Mouse (Mus musculus): ENCODE results near the gene Il25.

Il25 gene

GRCm38 (mm10) chr14:54932645-54933150, at the start of gene Il25:
Gene Il25, plus strand, starts transcription at chr14:54932695.
- no peak for DNase-seq

DNA sequence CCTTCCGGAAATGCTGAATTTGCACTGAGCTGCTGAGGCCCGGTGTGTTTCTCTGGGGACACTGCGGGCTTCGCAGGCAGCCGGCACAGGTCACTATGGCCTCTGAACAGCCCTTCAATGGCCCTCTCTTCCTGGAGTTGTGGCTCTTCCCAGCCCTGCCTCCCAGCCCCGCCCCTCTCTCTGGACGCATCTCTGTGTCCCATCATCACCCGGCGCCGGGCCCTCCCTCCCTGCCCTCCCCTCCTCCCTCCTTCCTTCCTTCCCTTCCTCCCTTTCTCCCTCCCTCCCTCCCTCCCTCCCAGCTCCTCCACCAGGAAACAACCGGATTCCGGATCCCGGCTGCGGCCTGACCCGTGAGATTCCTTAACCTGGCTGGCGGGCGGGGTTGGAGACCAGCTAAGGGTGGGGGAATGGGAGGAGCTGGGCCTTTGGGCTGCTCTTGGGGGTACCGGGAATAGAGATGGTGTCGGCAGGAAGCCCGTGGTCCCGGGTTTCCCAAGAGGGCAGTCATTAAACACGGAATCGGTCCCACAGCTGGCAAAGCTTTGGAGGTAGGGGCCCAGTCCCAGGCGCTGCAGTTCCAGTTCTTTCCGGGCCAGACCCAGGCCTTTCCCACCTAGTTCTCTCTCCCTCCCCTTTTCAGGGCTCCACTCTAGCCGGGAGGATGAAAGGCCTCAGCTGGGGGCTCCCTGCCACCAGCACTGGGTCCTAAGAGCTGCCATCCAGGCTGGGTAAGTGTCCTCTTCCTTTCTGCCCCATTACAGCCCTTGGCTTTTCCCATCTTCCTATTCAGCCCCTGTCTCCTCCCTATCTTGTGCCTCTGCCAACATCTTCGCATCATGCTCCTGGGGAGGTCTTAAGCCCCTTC, 49.1 kb upstream of the Il25 start, which contains the start of the genes Bcl2l2 and Gm20521:
Bcl2l2 (plus strand) TSS at position 224 of the 868 bp plus-strand sequence.
Gm20521 (plus strand) TSS at position 288 of the 868 bp plus-strand sequence.
- peak; percentile 32 for DNase-seq

DNA sequence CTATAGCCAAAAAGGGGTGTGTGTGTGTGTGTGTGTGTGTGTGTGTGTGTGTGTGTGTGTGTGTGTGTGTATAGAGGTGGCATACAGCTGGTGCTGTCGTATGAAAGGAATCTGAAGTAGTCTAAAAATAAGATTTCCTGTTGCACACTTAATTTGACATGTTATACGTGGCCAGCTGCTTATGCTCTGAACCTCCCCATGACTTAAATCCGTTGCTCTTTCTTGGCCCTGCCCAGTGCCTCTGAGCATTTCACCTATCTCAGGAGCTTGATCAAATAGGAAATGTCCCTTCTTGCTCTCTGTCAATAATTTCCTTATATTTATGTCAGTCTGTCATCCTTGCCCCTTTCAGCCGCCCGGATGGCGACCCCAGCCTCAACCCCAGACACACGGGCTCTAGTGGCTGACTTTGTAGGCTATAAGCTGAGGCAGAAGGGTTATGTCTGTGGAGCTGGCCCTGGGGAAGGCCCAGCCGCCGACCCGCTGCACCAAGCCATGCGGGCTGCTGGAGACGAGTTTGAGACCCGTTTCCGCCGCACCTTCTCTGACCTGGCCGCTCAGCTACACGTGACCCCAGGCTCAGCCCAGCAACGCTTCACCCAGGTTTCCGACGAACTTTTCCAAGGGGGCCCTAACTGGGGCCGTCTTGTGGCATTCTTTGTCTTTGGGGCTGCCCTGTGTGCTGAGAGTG, 48.3 kb upstream of the Il25 start:
- DNase-seq = no peak

DNA sequence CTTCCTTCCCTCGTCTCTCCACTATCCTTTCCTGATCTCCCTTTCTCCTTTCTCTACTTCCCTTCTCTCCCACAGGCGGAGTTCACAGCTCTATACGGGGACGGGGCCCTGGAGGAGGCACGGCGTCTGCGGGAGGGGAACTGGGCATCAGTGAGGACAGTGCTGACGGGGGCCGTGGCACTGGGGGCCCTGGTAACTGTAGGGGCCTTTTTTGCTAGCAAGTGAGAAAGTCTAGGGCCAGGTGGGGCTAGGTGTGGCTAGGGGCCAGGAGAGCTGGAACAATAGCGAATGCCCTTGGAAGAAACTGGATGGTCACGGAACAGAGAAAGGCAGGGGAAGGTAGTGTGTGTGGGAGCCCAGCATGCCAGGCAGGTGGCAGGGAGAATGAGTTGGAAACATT, 47.2 kb upstream of the Il25 start:
- DNase-seq = no peak

- no peak for DNase-seq
Observed at GRCm38 (mm10) chr14:54892200-54892599, 40.3 kb upstream of the Il25 start, which contains the start of gene Pabpn1. Gene Pabpn1, plus strand, starts transcription at chr14:54892500.

DNA sequence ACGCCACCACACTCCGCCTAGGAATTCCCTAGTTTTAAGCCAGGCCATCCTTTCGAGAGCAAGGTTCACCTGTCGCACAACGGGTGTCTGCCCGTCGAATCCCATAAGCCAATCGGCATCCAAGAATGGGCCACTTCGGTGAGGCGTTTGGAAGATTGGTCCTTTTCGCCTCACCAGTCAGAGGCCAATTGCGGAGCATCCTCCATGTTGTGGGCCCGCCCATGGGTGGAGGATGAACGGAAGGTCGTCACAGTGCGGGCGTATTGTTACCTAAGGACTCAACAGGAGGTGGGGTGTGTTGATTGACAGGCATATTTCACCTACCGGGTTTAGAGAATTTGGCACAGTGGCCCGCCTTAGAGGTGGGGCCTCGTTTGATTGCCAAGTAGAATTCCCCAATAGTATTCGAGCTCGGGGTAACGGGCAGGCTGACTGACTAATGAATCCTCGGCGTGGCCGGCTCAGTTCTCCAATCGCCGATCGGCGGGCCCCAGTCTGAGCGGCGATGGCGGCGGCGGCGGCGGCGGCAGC, 38.8 kb upstream of the Il25 start:
- peak; percentile 96 for DNase-seq

- DNase-seq = no peak
Observed at GRCm38 (mm10) chr14:54894296-54895151, 38.0 kb upstream of the Il25 start.

GRCm38 (mm10) chr14:54897445-54897844, 35.0 kb upstream of the Il25 start:
- no peak for DNase-seq

DNA sequence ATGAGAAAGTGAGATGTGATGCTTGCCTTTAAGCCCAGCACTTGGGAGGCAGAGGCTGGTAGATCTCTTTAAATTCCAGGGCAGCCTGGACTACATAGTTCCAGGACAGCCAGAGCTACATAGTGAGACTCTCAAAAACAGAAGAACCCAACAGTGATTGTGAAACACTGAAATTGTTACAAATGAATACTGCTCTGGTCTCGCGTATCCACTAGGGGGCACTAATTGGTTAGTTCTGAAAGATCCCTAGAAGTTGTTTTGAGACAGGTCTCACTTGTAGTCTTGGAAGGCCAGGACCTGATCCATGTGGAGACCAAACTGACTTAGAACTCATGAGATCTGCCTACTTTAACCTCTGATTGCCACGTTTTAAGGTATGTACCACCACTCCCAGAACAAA, 32.1 kb upstream of the Il25 start:
- DNase-seq = peak; percentile 68

DNA sequence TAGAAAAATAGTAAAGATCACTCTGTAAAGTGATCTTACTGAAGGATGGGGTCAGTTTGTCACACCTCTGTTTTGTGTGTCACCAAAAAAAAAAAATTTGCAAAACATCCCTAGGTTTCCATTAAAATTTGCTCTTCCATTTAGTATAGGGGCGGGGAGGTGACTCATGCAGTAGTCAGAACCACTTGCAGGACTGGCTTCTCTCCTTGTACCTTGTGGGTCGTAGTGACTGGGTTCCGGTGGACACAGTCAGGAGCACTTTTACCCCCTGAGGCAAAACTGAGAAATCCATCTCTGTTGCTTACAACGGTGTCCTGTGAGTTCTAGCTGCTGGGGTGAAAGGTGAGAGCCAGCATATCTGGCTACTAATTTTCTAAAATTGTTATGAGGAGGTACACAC, 28.9 kb upstream of the Il25 start:
- no peak for DNase-seq

DNA sequence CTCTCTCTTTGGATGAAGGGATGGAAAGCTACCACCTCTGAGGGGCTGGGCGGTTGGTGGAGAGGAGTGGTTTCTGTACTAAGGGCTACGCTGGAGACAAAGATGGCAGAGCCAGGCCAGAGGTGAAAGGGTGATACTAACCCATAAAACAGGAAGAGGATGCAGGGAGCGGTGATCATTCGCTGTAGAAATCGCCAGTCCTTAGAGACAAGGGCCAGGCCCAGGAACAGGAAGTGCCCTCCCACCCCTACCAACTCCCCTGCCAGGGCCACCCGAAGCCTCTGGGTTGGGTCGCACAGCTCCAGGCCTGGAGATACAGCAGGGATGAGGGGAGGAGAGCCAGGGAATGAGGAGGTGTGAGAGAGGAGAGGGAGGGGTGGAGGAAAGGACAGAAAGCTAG, 23.8 kb upstream of the Il25 start:
- no peak for DNase-seq

DNA sequence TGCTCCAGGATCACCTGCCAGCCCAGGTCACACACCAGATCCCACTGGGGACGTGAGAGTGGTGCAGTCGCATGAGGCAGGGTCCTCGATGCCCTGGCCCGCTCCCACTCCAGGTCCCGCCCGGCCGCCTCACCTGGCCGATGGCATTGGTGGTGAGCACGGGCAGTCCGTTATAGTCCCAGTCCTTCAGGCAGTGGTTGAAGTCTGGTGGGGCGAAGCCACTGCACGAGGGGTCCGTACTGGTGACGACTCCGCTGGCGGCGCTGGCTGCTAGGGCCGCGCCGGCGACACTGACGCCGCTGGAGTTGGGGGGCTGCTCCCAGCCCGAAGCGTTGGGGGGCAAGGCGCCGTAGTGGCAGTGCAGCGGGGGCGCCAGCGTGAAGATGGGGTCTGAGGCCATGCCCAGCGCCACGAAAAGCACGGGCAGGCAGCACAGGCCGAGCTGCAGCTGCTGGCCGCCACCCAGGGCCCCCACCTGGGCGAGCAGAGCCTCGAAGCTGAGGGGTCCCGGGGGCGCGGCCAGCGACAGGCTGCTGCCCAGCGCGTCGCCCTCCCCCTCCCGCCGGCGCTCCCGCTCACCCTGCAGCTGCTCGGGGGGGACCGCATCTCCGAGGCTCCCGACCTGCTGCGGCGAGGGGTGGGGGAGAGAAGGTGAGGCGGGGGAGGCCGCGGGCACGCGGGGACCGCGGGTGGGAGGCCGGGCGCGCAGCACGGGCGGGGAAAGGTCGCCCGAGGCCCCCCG, 20.2 kb upstream of the Il25 start:
- DNase-seq = peak; percentile 23

- peak; percentile 55 for DNase-seq
Observed at GRCm38 (mm10) chr14:54912886-54913285, 19.6 kb upstream of the Il25 start, which contains the start of gene Slc22a17. Gene Slc22a17, minus strand, starts transcription at chr14:54913132.

DNA sequence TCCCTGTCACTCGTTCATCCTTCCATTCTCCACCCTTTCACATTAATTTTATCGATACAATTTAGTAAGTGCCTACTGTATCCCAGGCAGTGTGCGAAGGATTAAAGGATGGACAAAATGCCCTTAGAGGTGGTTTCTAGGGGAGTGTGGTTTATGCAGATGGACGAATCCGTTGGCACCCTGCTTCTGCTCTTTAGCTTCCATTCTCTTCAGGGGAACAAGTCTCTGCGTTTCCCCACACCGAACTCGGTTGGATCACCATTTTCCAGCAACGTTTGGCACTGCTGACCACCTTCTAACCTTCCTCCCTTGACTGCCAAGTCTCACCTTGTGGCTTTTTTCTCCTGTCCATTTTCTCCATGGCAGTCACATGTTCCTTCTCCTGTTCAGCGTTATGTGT, 19.2 kb upstream of the Il25 start:
- no peak for DNase-seq

GRCm38 (mm10) chr14:54920076-54920685, 12.3 kb upstream of the Il25 start:
- no peak for DNase-seq

DNA sequence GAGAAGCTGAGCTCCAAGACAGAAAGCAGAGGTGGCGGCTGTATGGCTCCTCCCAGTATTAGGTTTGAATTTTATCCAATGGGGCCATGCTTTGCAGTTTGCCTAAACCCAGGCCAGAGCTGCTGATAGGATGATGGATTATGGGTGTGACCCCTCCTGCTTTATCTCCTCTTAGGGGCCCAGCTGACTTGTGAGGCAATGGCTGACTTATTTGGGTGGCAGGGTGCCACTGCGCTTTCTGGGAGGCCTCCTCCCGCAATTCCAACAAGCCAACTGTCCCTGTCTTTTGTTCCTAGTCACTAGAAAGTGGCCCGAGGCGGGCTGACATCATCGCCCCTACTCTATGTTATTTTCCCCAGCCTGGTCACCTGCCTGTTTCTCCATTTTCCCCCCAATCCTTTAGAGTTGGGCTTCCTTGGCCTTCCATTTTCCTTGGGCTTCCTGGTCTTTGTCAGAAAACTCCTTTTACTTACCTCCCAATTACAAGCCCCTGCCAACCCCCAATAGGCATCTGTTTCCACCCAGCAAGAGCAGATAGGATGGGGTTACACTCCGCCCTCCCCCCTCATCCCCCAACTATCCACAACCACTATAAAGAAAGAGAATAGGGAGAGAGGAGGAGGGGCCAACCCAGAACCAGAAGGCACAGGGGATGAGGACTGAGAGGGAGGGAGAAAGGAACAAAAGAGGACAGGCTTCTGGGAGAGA, 7.7 kb upstream of the Il25 start:
- no peak for DNase-seq

DNA sequence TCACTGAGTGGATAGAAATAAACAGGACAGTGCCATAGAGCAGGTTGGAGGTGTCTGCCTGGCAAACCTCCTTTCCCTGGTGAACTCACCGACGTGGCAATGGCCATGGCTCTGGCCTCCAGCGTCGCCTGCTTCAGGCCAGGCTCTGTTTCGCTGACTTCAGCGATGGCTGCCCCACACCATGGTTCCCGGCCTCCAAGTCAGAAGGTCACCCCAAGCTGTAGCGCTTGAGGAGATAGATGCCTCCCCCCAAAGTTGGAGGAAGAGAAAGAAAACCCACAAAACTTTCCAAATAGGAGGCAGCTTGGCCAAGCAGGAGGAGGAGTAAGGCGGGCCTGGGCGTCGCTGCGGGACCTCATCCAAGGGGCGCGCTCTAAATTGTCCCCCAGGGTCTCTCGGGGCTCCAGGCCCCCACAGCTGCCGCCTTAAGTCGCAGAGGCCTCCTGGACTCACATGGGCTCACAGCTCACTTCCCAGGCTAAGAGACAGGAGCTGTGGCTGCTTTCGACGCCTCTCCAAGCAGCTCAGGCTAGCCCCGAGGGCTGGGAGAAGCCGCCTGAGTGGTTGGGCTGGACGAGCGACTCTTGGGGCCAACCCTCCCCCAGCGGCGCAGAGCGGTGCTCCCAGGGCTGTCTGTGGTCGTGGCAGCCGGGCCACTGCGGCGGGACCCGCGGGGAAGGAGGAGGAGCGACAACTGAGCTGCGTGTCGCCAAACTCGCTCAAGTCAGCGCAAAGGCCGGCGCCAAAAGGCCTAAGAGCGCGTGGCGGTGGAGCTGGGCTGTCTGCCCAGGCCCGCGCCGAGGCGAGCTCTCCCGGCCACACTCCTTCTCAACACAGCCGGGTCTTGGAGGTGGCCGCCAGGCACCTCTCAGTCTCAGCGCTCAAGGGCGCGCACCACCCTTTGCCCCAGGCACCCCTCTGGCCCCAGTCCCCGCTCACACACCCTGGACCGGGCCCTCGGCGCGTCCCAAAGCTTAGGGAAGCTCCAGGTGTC, 6.8 kb upstream of the Il25 start, which contains the start of gene Efs:
Efs (minus strand) TSS at position 778 of the 994 bp plus-strand sequence.
- DNase-seq = no peak

GRCm38 (mm10) chr14:54926401-54927158, 5.9 kb upstream of the Il25 start:
- DNase-seq = no peak

Data from thymus, postnatal 14 days (tissue).